Mouse (Mus musculus) urinary bladder, postnatal 14 days (tissue): Measurements from ENCODE around the gene Smc2.
"Not testable (repeated sequence)": the region's sequence is repeated elsewhere in the genome, so short reads cannot be mapped to it uniquely, and the experiment has no call there.

Experiments
- DNase-seq: peaks from one replicate; pipeline ENCODE4 v3.0.0; 2021; ENCODE audit warnings: low spot score

Gene Smc2

GRCm38 (mm10) chr4:52438886-52439664 lies at the start of gene Smc2:
Gene Smc2 (plus strand): TSS chr4:52439243.
- peak; percentile 94 for DNase-seq

GRCm38 (mm10) chr4:52411587-52411986 lies 27.5 kb upstream of the Smc2 start:
- DNase-seq, result no peak

- DNase-seq, result no peak
Measured at GRCm38 (mm10) chr4:52423653-52424052, 15.4 kb upstream of the Smc2 start.

- no peak for DNase-seq
Measured at GRCm38 (mm10) chr4:52429310-52430198, 9.5 kb upstream of the Smc2 start.

GRCm38 (mm10) chr4:52435551-52435950 lies 3.5 kb upstream of the Smc2 start:
- not testable (repeated sequence) for DNase-seq

GRCm38 (mm10) chr4:52438371-52438885 lies 615 bp upstream of the Smc2 start:
- no peak for DNase-seq

GRCm38 (mm10) chr4:52459726-52460125 lies 20.7 kb downstream of the Smc2 start:
- no peak for DNase-seq

- DNase-seq, result no peak
Measured at GRCm38 (mm10) chr4:52461321-52461720, 22.3 kb downstream of the Smc2 start.

GRCm38 (mm10) chr4:52473431-52473830 lies 34.4 kb downstream of the Smc2 start:
- DNase-seq, result no peak

- DNase-seq, result no peak
Measured at GRCm38 (mm10) chr4:52487486-52487885, 48.4 kb downstream of the Smc2 start.

GRCm38 (mm10) chr4:52497144-52497543 lies 58.1 kb downstream of the Smc2 start, which contains the start of gene Vma21-ps:
Gene Vma21-ps (minus strand): TSS chr4:52497244.
- not testable (repeated sequence) for DNase-seq

- DNase-seq, result no peak
Measured at GRCm38 (mm10) chr4:52517580-52517979, 78.5 kb downstream of the Smc2 start.

GRCm38 (mm10) chr4:52519301-52519700 lies 80.3 kb downstream of the Smc2 start:
- no peak for DNase-seq

GRCm38 (mm10) chr4:52526464-52526863 lies 87.4 kb downstream of the Smc2 start:
- DNase-seq, result no peak

GRCm38 (mm10) chr4:52530636-52531035 lies 91.6 kb downstream of the Smc2 start:
- no peak for DNase-seq
